Mouse (Mus musculus): ENCODE measurements at regions not wholly inside any gene's neighbourhood (a gene's known extent, or its start where the extent isn't known, plus 50 kb on each side); places are given as distances from the start of the nearest gene placed in this dataset.

GRCm38 (mm10) chr5:29142957-29143356 lies 52.8 kb upstream of the Rnf32 start:
- Histone ChIP-seq H3K27me3 (no peaks in the 10 kb centered on the region), H3K36me3 (no peaks in the 10 kb centered on the region), H3K27ac (replicated peaks) (no peak overlapping the region), H3K4me3 (no peak overlapping the region), H3K4me2 (no peak overlapping the region), H3K4me1 (replicated peaks) (no peaks in the 10 kb centered on the region), H3K9me3 (no peaks in the 10 kb centered on the region), H3K9ac (no peak overlapping the region)
- ATAC-seq (ENCODE audit: low FRiP score, low read depth) = no peak
- 55% methylated on average over 2 of the region's 2 CpGs for WGBS

- no peaks in the 10 kb centered on the region for H3K9me3 ChIP-seq
- H3K4me1 ChIP-seq (replicated peaks) = no peaks in the 10 kb centered on the region
- 77% methylated on average over 13 of the region's 13 CpGs for WGBS
These were observed 53.3 kb upstream of the Rnf32 start for GRCm38 (mm10) chr5:29142502-29142901.

GRCm38 (mm10) chr5:29137481-29137880 lies 58.3 kb upstream of the Rnf32 start:
- Histone ChIP-seq H3K4me3 (no peak overlapping the region), H3K4me1 (replicated peaks) (no peaks in the 10 kb centered on the region), H3K9ac (no peak overlapping the region), H3K27me3 (no peaks in the 10 kb centered on the region), H3K4me2 (no peak overlapping the region), H3K9me3 (no peaks in the 10 kb centered on the region), H3K36me3 (no peaks in the 10 kb centered on the region), H3K27ac (replicated peaks) (no peak overlapping the region)
- WGBS = 68% methylated on average over 5 of the region's 5 CpGs
- no peak for ATAC-seq (ENCODE audit: low FRiP score, low read depth)

More at GRCm38 (mm10) chr5:29142502-29142901, 53.3 kb upstream of the Rnf32 start:
- H3K27me3 ChIP-seq = no peaks in the 10 kb centered on the region
- H3K4me3 ChIP-seq = no peak overlapping the region
- H3K27ac ChIP-seq (replicated peaks) = no peak overlapping the region
- H3K36me3 ChIP-seq = no peaks in the 10 kb centered on the region
- no peak for ATAC-seq (ENCODE audit: low FRiP score, low read depth)
- no peak overlapping the region for H3K9ac ChIP-seq
- no peak overlapping the region for H3K4me2 ChIP-seq

- Histone ChIP-seq H3K9ac (no peak overlapping the region), H3K9me3 (no peaks in the 10 kb centered on the region), H3K27ac (replicated peaks) (no peak overlapping the region), H3K4me2 (no peak overlapping the region), H3K4me3 (no peak overlapping the region), H3K36me3 (no peaks in the 10 kb centered on the region), H3K4me1 (replicated peaks) (no peaks in the 10 kb centered on the region), H3K27me3 (no peaks in the 10 kb centered on the region)
- 15% methylated on average over 3 of the region's 3 CpGs for WGBS
- no peak for ATAC-seq (ENCODE audit: low FRiP score, low read depth)
These were observed 63.5 kb upstream of the Rnf32 start for GRCm38 (mm10) chr5:29132261-29132660.

- Histone ChIP-seq H3K4me3 (no peak overlapping the region), H3K27me3 (no peaks in the 10 kb centered on the region), H3K4me1 (replicated peaks) (no peaks in the 10 kb centered on the region), H3K9ac (no peak overlapping the region), H3K27ac (replicated peaks) (no peak overlapping the region), H3K36me3 (no peaks in the 10 kb centered on the region), H3K9me3 (no peaks in the 10 kb centered on the region), H3K4me2 (no peak overlapping the region)
- WGBS = 23% methylated on average over 2 of the region's 2 CpGs
- ATAC-seq (ENCODE audit: low FRiP score, low read depth) = no peak
These were observed 64.0 kb upstream of the Rnf32 start for GRCm38 (mm10) chr5:29131762-29132161.

- Histone ChIP-seq H3K9me3 (no peaks in the 10 kb centered on the region), H3K27me3 (no peaks in the 10 kb centered on the region), H3K4me3 (no peak overlapping the region), H3K4me1 (replicated peaks) (no peaks in the 10 kb centered on the region), H3K27ac (replicated peaks) (no peak overlapping the region), H3K4me2 (no peak overlapping the region), H3K36me3 (no peaks in the 10 kb centered on the region), H3K9ac (no peak overlapping the region)
- no peak for ATAC-seq (ENCODE audit: low FRiP score, low read depth)
- 94% methylated on average over 3 of the region's 3 CpGs for WGBS
These were observed 66.1 kb upstream of the Rnf32 start for GRCm38 (mm10) chr5:29129724-29130123.

GRCm38 (mm10) chr5:29116942-29117341 lies 78.8 kb upstream of the Rnf32 start:
- 69% methylated on average over 2 of the region's 2 CpGs for WGBS
- H3K4me1 ChIP-seq (replicated peaks) = no peaks in the 10 kb centered on the region

GRCm38 (mm10) chr5:29112531-29112930 lies 83.3 kb upstream of the Rnf32 start:
- Histone ChIP-seq H3K9me3 (no peaks in the 10 kb centered on the region), H3K4me2 (no peak overlapping the region), H3K4me1 (replicated peaks) (no peaks in the 10 kb centered on the region), H3K4me3 (no peak overlapping the region), H3K9ac (no peak overlapping the region), H3K27me3 (no peaks in the 10 kb centered on the region), H3K36me3 (no peaks in the 10 kb centered on the region), H3K27ac (replicated peaks) (no peak overlapping the region)
- ATAC-seq (ENCODE audit: low FRiP score, low read depth) = no peak

More at GRCm38 (mm10) chr5:29116942-29117341, 78.8 kb upstream of the Rnf32 start:
- no peaks in the 10 kb centered on the region for H3K9me3 ChIP-seq
- no peaks in the 10 kb centered on the region for H3K36me3 ChIP-seq
- no peak for ATAC-seq (ENCODE audit: low FRiP score, low read depth)
- H3K27me3 ChIP-seq = no peaks in the 10 kb centered on the region
- H3K4me2 ChIP-seq = no peak overlapping the region
- H3K9ac ChIP-seq = no peak overlapping the region
- no peak overlapping the region for H3K27ac ChIP-seq (replicated peaks)
- H3K4me3 ChIP-seq = no peak overlapping the region

- H3K4me1 ChIP-seq (replicated peaks) = no peaks in the 10 kb centered on the region
- no peaks in the 10 kb centered on the region for H3K9me3 ChIP-seq
- no peak overlapping the region for H3K9ac ChIP-seq
- H3K27ac ChIP-seq (replicated peaks) = no peak overlapping the region
- no peak for ATAC-seq (ENCODE audit: low FRiP score, low read depth)
- no peak overlapping the region for H3K4me3 ChIP-seq
- H3K4me2 ChIP-seq = no peak overlapping the region
- H3K36me3 ChIP-seq = no peaks in the 10 kb centered on the region
- H3K27me3 ChIP-seq = no peaks in the 10 kb centered on the region
These were observed 88.5 kb upstream of the Rnf32 start for GRCm38 (mm10) chr5:29107276-29107675.

- H3K4me2 ChIP-seq = no peak overlapping the region
- H3K27ac ChIP-seq (replicated peaks) = no peak overlapping the region
- no peak overlapping the region for H3K4me3 ChIP-seq
- H3K4me1 ChIP-seq (replicated peaks) = no peaks in the 10 kb centered on the region
- 83% methylated on average over 1 of the region's 1 CpGs for WGBS
- no peaks in the 10 kb centered on the region for H3K36me3 ChIP-seq
- no peak for ATAC-seq (ENCODE audit: low FRiP score, low read depth)
- H3K27me3 ChIP-seq = no peaks in the 10 kb centered on the region
- no peak overlapping the region for H3K9ac ChIP-seq
- H3K9me3 ChIP-seq = no peaks in the 10 kb centered on the region
These were observed 112.5 kb upstream of the Rnf32 start for GRCm38 (mm10) chr5:29083288-29083687.

- ATAC-seq (ENCODE audit: low FRiP score, low read depth) = no peak
- no peak overlapping the region for H3K9ac ChIP-seq
- no peak overlapping the region for H3K27ac ChIP-seq (replicated peaks)
These were observed 141.4 kb upstream of the Rnf32 start for GRCm38 (mm10) chr5:29054393-29054792.

GRCm38 (mm10) chr5:29036636-29037035 lies 159.2 kb upstream of the Rnf32 start:
- 73% methylated on average over 20 of the region's 20 CpGs for WGBS
- Histone ChIP-seq H3K36me3 (no peaks in the 10 kb centered on the region), H3K27ac (replicated peaks) (no peak overlapping the region), H3K9me3 (no peaks in the 10 kb centered on the region), H3K27me3 (no peaks in the 10 kb centered on the region), H3K4me3 (no peak overlapping the region), H3K4me2 (no peak overlapping the region), H3K4me1 (replicated peaks) (no peaks in the 10 kb centered on the region), H3K9ac (no peak overlapping the region)
- ATAC-seq (ENCODE audit: low FRiP score, low read depth) = no peak

More at GRCm38 (mm10) chr5:29054393-29054792, 141.4 kb upstream of the Rnf32 start:
- no peaks in the 10 kb centered on the region for H3K27me3 ChIP-seq
- no peaks in the 10 kb centered on the region for H3K4me1 ChIP-seq (replicated peaks)
- no peaks in the 10 kb centered on the region for H3K36me3 ChIP-seq
- 91% methylated on average over 1 of the region's 1 CpGs for WGBS
- no peak overlapping the region for H3K4me3 ChIP-seq
- H3K4me2 ChIP-seq = no peak overlapping the region
- H3K9me3 ChIP-seq = no peaks in the 10 kb centered on the region

GRCm38 (mm10) chr5:29033462-29033997 lies 162.3 kb upstream of the Rnf32 start:
- Histone ChIP-seq H3K27ac (replicated peaks) (no peak overlapping the region), H3K4me1 (replicated peaks) (no peaks in the 10 kb centered on the region), H3K9me3 (no peaks in the 10 kb centered on the region), H3K27me3 (no peaks in the 10 kb centered on the region), H3K9ac (no peak overlapping the region), H3K4me3 (no peak overlapping the region), H3K4me2 (no peak overlapping the region), H3K36me3 (no peaks in the 10 kb centered on the region)
- ATAC-seq (ENCODE audit: low FRiP score, low read depth) = no peak
- 58% methylated on average over 4 of the region's 4 CpGs for whole genome bisulfite sequencing
